Mouse (Mus musculus): ENCODE measurements around the gene Olfr532.

DNA sequence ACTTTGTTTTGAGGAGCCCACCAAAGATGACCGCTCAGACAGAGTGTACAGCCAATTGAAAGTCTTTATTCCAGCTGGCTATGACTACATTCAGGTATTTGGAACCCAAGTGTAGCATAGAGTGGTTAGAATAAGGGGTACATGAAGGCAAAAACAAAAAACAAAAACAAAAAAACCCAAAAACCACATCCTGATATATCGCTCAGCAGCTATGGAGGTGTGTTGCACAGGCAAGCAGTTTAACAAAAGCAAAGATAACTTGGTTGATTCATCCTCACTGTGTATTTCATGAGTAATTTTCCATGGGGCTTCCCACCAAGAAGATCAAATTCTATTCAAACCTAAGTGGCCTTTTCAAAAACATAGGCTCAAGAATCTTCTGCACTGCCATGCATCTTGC lies 44.5 kb downstream of the Olfr532 start:
- TF ChIP-seq POLR2A (IDR thresholded peaks at IDR 0.05; ENCODE audit: borderline replicate concordance, extremely low read depth, insufficient read depth, insufficient read length, poor library complexity, severe bottlenecking): no peak
- TF ChIP-seq CTCF (IDR thresholded peaks at IDR 0.05; ENCODE audit: borderline replicate concordance, extremely low read depth, insufficient read depth, insufficient read length): no peak
